Mouse (Mus musculus) hindbrain, embryonic 11.5 days (tissue): ENCODE results near the gene Eml5. TPM values are rescaled to one million over a fixed set of nuclear protein-coding genes. Genes with fewer than 3 reads are reported as not detected.
A peak's percentile ranks its signal among the peaks of the same experiment; 100 is the strongest.

Source experiments
- ATAC-seq: fragments of 200-750 bp; cut with Nextera tagmentation; 2 replicates; pipeline ENCODE4 v1.8.0; 2017; ENCODE audit warnings: mild to moderate bottlenecking, moderate TSS enrichment, moderate library complexity; ENCODE audit not compliant: low FRiP score
- DNase-seq: peaks from one replicate; pipeline ENCODE4 v3.0.0-alpha.2; 2015; ENCODE audit warnings: low spot score
- H3K27ac ChIP-seq: fragments of 300-500 bp; sonication (generic); 2 replicates; pipeline ENCODE4 v1.5.1; 2014; ENCODE audit warnings: mild to moderate bottlenecking, low read depth, low read length
- H3K27me3 ChIP-seq: fragments of 300-500 bp; sonication (generic); 2 replicates; pipeline ENCODE4 v1.6.1; 2014; ENCODE audit warnings: mild to moderate bottlenecking, low read length, moderate library complexity, mixed read lengths; ENCODE audit not compliant: control insufficient read depth, insufficient read depth
- H3K36me3 ChIP-seq: fragments of 300-500 bp; sonication (generic); 2 replicates; pipeline ENCODE4 v1.6.1; 2014; ENCODE audit warnings: mild to moderate bottlenecking, low read length, moderate library complexity, mixed read lengths; ENCODE audit not compliant: control insufficient read depth, insufficient read depth
- H3K4me1 ChIP-seq: fragments of 300-500 bp; sonication (generic); replicated peaks from 2 replicates; pipeline ENCODE4 v1.6.1; 2014; ENCODE audit warnings: low read length, mixed read lengths; ENCODE audit not compliant: control insufficient read depth, insufficient read depth
- H3K4me2 ChIP-seq: fragments of 300-500 bp; sonication (generic); replicated peaks from 2 replicates; pipeline ENCODE4 v1.6.1; 2014; ENCODE audit warnings: mild to moderate bottlenecking, low read depth, low read length
- H3K4me3 ChIP-seq: fragments of 300-500 bp; sonication (generic); 2 replicates; pipeline ENCODE4 v1.5.1; 2014; ENCODE audit warnings: low read depth, low read length
- H3K9ac ChIP-seq: fragments of 300-500 bp; sonication (generic); 2 replicates; pipeline ENCODE4 v1.6.1; 2014; ENCODE audit warnings: low read depth, low read length
- H3K9me3 ChIP-seq: fragments of 300-500 bp; sonication (generic); 2 replicates; pipeline ENCODE4 v1.6.1; 2016; ENCODE audit warnings: low read length; ENCODE audit not compliant: control insufficient read depth
- WGBS: fragments of 180-500 bp; shearing (Covaris S2); extraction: QIAGEN DNeasy Blood & Tissue Kit; methylation state at CpG from one replicate; pipeline ENCODE4 v1.1.7; 2014; 5-methylcytosine and 5-hydroxymethylcytosine counted together
- polyA plus RNA-seq: library from polyadenylated mRNA; unstranded; fragments of >200 nt; fragmentation: Nextera tagmentation; extraction: Ambion mirVana; gene quantifications from 2 replicates; pipeline ENCODE4 v1.2.1, GENCODE M21; 2014

Eml5 gene
- polyA plus RNA-seq, 1 experiment from 2014 or later = 21.9 TPM

GRCm38 (mm10) chr12:98759700-98760099 lies 141.6 kb downstream of the Eml5 start:
- DNase-seq (no peak), ATAC-seq (no peak)
- no peak overlapping the region for H3K4me3 ChIP-seq
- H3K27me3 ChIP-seq = no peaks in the 10 kb centered on the region
- H3K36me3 ChIP-seq = peaks cover 18% of the 10 kb centered on the region
- H3K4me1 ChIP-seq = no peaks in the 10 kb centered on the region
- no peak overlapping the region for H3K4me2 ChIP-seq
- no peak overlapping the region for H3K27ac ChIP-seq
- WGBS = 95% methylated on average over 6 of the region's 6 CpGs
- no peaks in the 10 kb centered on the region for H3K9me3 ChIP-seq
- H3K9ac ChIP-seq = no peak overlapping the region

GRCm38 (mm10) chr12:98757636-98758035 lies 143.6 kb downstream of the Eml5 start:
- H3K36me3 ChIP-seq = peaks cover 14% of the 10 kb centered on the region
- H3K9ac ChIP-seq = no peak overlapping the region
- no peaks in the 10 kb centered on the region for H3K27me3 ChIP-seq
- ATAC-seq (no peak), DNase-seq (no peak)
- 86% methylated on average over 6 of the region's 6 CpGs for WGBS
- H3K4me1 ChIP-seq = no peaks in the 10 kb centered on the region
- no peak overlapping the region for H3K4me2 ChIP-seq
- H3K9me3 ChIP-seq = no peaks in the 10 kb centered on the region
- H3K4me3 ChIP-seq = no peak overlapping the region
- no peak overlapping the region for H3K27ac ChIP-seq

- Histone ChIP-seq H3K4me1 (no peaks in the 10 kb centered on the region), H3K4me2 (peak overlapping the region; percentile 62), H3K27ac (peak overlapping the region; percentile 88), H3K36me3 (no peaks in the 10 kb centered on the region), H3K9ac (peak overlapping the region; percentile 92), H3K9me3 (no peaks in the 10 kb centered on the region), H3K4me3 (peak overlapping the region; percentile 92), H3K27me3 (no peaks in the 10 kb centered on the region)
- WGBS = 3% methylated on average over 9 of the region's 14 CpGs
- DNase-seq = peak; percentile 42
- ATAC-seq = peak; percentile 63
Observed at GRCm38 (mm10) chr12:98747380-98747753, 153.9 kb downstream of the Eml5 start.

GRCm38 (mm10) chr12:98746746-98747379 lies 154.4 kb downstream of the Eml5 start, which contains the start of gene Zc3h14:
TSS of gene Zc3h14 (plus strand) at chr12:98746964.
- ATAC-seq (peak; percentile 93), DNase-seq (peak; percentile 99)
- Histone ChIP-seq H3K9ac (peak within 1 kb of the TSS; percentile 92), H3K4me3 (peak within 1 kb of the TSS; percentile 92), H3K4me2 (peak within 1 kb of the TSS; percentile 62), H3K9me3 (no peaks in the 10 kb centered on the region), H3K27me3 (no peaks in the 10 kb centered on the region), H3K36me3 (no peaks in the 10 kb centered on the region), H3K27ac (peak within 1 kb of the TSS; percentile 88), H3K4me1 (no peaks in the 10 kb centered on the region)
- under 1% methylated on average over 78 of the region's 87 CpGs for WGBS

GRCm38 (mm10) chr12:98746131-98746530 lies 155.2 kb downstream of the Eml5 start:
- Histone ChIP-seq H3K4me2 (no peak overlapping the region), H3K27me3 (no peaks in the 10 kb centered on the region), H3K9me3 (no peaks in the 10 kb centered on the region), H3K36me3 (no peaks in the 10 kb centered on the region), H3K9ac (no peak overlapping the region), H3K4me1 (no peaks in the 10 kb centered on the region), H3K27ac (no peak overlapping the region), H3K4me3 (no peak overlapping the region)
- WGBS = 4% methylated on average over 2 of the region's 2 CpGs
- DNase-seq (peak; percentile 33), ATAC-seq (peak; percentile 64)

GRCm38 (mm10) chr12:98745626-98746025 lies 155.7 kb downstream of the Eml5 start:
- Histone ChIP-seq H3K9me3 (no peaks in the 10 kb centered on the region), H3K36me3 (no peaks in the 10 kb centered on the region), H3K27me3 (no peaks in the 10 kb centered on the region), H3K4me2 (no peak overlapping the region), H3K27ac (no peak overlapping the region), H3K4me1 (no peaks in the 10 kb centered on the region), H3K4me3 (no peak overlapping the region), H3K9ac (no peak overlapping the region)
- no peak for ATAC-seq
- 79% methylated on average over 4 of the region's 4 CpGs for WGBS
- no peak for DNase-seq

- Histone ChIP-seq H3K36me3 (no peaks in the 10 kb centered on the region), H3K4me1 (no peaks in the 10 kb centered on the region), H3K9me3 (no peaks in the 10 kb centered on the region), H3K4me2 (no peak overlapping the region), H3K27ac (no peak overlapping the region), H3K27me3 (peaks cover 5% of the 10 kb centered on the region; the same call in 1 of the 2 replicates), H3K9ac (no peak overlapping the region), H3K4me3 (no peak overlapping the region)
- DNase-seq = no peak
- 64% methylated on average over 3 of the region's 3 CpGs for WGBS
- no peak for ATAC-seq
Observed at GRCm38 (mm10) chr12:98741011-98741501, 160.2 kb downstream of the Eml5 start.

- no peak overlapping the region for H3K27ac ChIP-seq
Observed at GRCm38 (mm10) chr12:98737801-98738350, 163.4 kb downstream of the Eml5 start.

More at GRCm38 (mm10) chr12:98737801-98738350, 163.4 kb downstream of the Eml5 start:
- Histone ChIP-seq H3K36me3 (no peaks in the 10 kb centered on the region), H3K4me2 (peak overlapping the region; percentile 91), H3K27me3 (peaks cover 5% of the 10 kb centered on the region; the same call in 1 of the 2 replicates), H3K9me3 (no peaks in the 10 kb centered on the region), H3K4me1 (peaks cover 3% of the 10 kb centered on the region), H3K9ac (peak overlapping the region; percentile 87), H3K4me3 (peak overlapping the region; percentile 66)
- ATAC-seq (peak; percentile 41; the same call in 1 of the 2 replicates), DNase-seq (peak; percentile 49)
- WGBS = 6% methylated on average over 7 of the region's 7 CpGs
